Mouse (Mus musculus): Measurements from ENCODE around the gene Gm8764. TPM values are rescaled to one million over a fixed set of nuclear protein-coding genes. Genes with fewer than 3 reads are reported as not detected.
"Not testable (repeated sequence)": the region's sequence is repeated elsewhere in the genome, so short reads cannot be mapped to it uniquely, and the experiment has no call there.

Gene Gm8764
- polyA plus RNA-seq (2012; ENCODE audit: insufficient read depth, insufficient read length, low replicate concordance, missing spikeins), result not detected in 2 replicates

- not testable (repeated sequence) for H3K4me1 ChIP-seq (ENCODE audit: control insufficient read depth, insufficient read depth, low read length); H3K27ac ChIP-seq (ENCODE audit: insufficient read depth, low read depth, low read length); H3K4me3 ChIP-seq (ENCODE audit: insufficient read depth, low read depth, low read length)
- no CpG with 5 or more reads among the region's 3 CpGs for WGBS
Measured at GRCm38 (mm10) chr10:104159706-104160105, at the start of gene Gm8764. Gene Gm8764 (plus strand): TSS chr10:104160006.

GRCm38 (mm10) chr10:104110044-104110443, 49.8 kb upstream of the Gm8764 start:
- Histone ChIP-seq H3K4me1 (ENCODE audit: control insufficient read depth, insufficient read depth, low read length) (no peaks in the 10 kb centered on the region), H3K4me3 (ENCODE audit: insufficient read depth, low read depth, low read length) (no peak overlapping the region), H3K27ac (ENCODE audit: insufficient read depth, low read depth, low read length) (no peak overlapping the region)
- WGBS, result 73% methylated on average over 3 of the region's 3 CpGs
- no peak for TF ChIP-seq CTCF (IDR thresholded peaks at IDR 0.05; ENCODE audit: insufficient read depth, low read depth, low read length)
- TF ChIP-seq POLR2A (IDR thresholded peaks at IDR 0.05; ENCODE audit: insufficient read depth, low read depth, low read length), result no peak

GRCm38 (mm10) chr10:104118312-104118711, 41.5 kb upstream of the Gm8764 start:
- Histone ChIP-seq H3K4me1 (ENCODE audit: control insufficient read depth, insufficient read depth, low read length) (no peaks in the 10 kb centered on the region), H3K4me3 (ENCODE audit: insufficient read depth, low read depth, low read length) (no peak overlapping the region), H3K27ac (ENCODE audit: insufficient read depth, low read depth, low read length) (no peak overlapping the region)
- no peak for TF ChIP-seq CTCF (IDR thresholded peaks at IDR 0.05; ENCODE audit: insufficient read depth, low read depth, low read length)
- no peak for TF ChIP-seq POLR2A (IDR thresholded peaks at IDR 0.05; ENCODE audit: insufficient read depth, low read depth, low read length)
- WGBS, result 91% methylated on average over 2 of the region's 2 CpGs

- not testable (repeated sequence) for H3K27ac ChIP-seq (ENCODE audit: insufficient read depth, low read depth, low read length); H3K4me1 ChIP-seq (ENCODE audit: control insufficient read depth, insufficient read depth, low read length); H3K4me3 ChIP-seq (ENCODE audit: insufficient read depth, low read depth, low read length)
- no CpG with 5 or more reads among the region's 3 CpGs for WGBS
Measured at GRCm38 (mm10) chr10:104142687-104143086, 17.1 kb upstream of the Gm8764 start, which contains the start of gene Gm21293. Gene Gm21293 (plus strand): TSS chr10:104142987.

DNA sequence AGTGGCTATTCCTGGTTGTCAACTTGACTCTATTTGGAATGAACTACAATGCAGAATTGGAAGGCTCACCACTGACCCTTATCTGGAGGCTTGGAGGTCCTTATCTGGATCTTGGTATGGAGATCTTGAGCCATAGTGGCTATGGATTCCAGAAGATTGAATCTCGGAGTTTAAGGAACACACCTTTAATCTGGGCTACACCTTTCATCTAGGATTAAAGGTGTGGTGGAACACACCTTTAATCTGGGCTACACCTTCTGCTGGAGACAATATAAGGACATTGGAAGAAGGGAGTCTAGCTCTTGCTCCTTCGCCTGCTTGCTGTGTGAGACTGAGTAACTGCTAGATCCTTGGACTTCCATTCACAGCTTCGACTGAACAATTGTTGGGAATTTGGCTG, 8.6 kb upstream of the Gm8764 start, which contains the start of gene Gm6763:
Gene Gm6763 (plus strand): TSS at position 301 of the 400 bp plus-strand sequence.
- H3K4me3 ChIP-seq (ENCODE audit: insufficient read depth, low read depth, low read length); H3K27ac ChIP-seq (ENCODE audit: insufficient read depth, low read depth, low read length); H3K4me1 ChIP-seq (ENCODE audit: control insufficient read depth, insufficient read depth, low read length): not testable (repeated sequence)
- no CpG with 5 or more reads among the region's 3 CpGs for WGBS

- not testable (repeated sequence) for H3K27ac ChIP-seq (ENCODE audit: insufficient read depth, low read depth, low read length); H3K4me3 ChIP-seq (ENCODE audit: insufficient read depth, low read depth, low read length); H3K4me1 ChIP-seq (ENCODE audit: control insufficient read depth, insufficient read depth, low read length)
- no CpG with 5 or more reads among the region's 3 CpGs for whole genome bisulfite sequencing
Measured at GRCm38 (mm10) chr10:104168215-104168614, 8.4 kb downstream of the Gm8764 start, which contains the start of gene Gm21304. Gene Gm21304 (plus strand): TSS chr10:104168515.

DNA sequence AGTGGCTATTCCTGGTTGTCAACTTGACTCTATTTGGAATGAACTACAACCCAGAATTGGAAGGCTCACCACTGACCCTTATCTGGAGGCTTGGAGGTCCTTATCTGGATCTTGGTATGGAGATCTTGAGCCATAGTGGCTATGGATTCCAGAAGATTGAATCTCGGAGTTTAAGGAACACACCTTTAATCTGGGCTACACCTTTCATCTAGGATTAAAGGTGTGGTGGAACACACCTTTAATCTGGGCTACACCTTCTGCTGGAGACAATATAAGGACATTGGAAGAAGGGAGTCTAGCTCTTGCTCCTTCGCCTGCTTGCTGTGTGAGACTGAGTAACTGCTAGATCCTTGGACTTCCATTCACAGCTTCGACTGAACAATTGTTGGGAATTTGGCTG, 16.9 kb downstream of the Gm8764 start, which contains the start of gene Gm21312:
Gene Gm21312 (plus strand): TSS at position 301 of the 400 bp plus-strand sequence.
- H3K4me1 ChIP-seq (ENCODE audit: control insufficient read depth, insufficient read depth, low read length); H3K4me3 ChIP-seq (ENCODE audit: insufficient read depth, low read depth, low read length); H3K27ac ChIP-seq (ENCODE audit: insufficient read depth, low read depth, low read length): not testable (repeated sequence)
- no CpG with 5 or more reads among the region's 3 CpGs for WGBS

GRCm38 (mm10) chr10:104185233-104185632, 25.4 kb downstream of the Gm8764 start, which contains the start of gene Gm20765:
Gene Gm20765 (plus strand): TSS chr10:104185533.
- not testable (repeated sequence) for H3K4me1 ChIP-seq (ENCODE audit: control insufficient read depth, insufficient read depth, low read length)

DNA sequence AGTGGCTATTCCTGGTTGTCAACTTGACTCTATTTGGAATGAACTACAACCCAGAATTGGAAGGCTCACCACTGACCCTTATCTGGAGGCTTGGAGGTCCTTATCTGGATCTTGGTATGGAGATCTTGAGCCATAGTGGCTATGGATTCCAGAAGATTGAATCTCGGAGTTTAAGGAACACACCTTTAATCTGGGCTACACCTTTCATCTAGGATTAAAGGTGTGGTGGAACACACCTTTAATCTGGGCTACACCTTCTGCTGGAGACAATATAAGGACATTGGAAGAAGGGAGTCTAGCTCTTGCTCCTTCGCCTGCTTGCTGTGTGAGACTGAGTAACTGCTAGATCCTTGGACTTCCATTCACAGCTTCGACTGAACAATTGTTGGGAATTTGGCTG, 33.9 kb downstream of the Gm8764 start, which contains the start of gene Gm4340:
Gene Gm4340 (plus strand): TSS at position 301 of the 400 bp plus-strand sequence.
- not testable (repeated sequence) for H3K4me1 ChIP-seq (ENCODE audit: control insufficient read depth, insufficient read depth, low read length); H3K4me3 ChIP-seq (ENCODE audit: insufficient read depth, low read depth, low read length); H3K27ac ChIP-seq (ENCODE audit: insufficient read depth, low read depth, low read length)
- WGBS, result no CpG with 5 or more reads among the region's 3 CpGs

More at GRCm38 (mm10) chr10:104185233-104185632, 25.4 kb downstream of the Gm8764 start, which contains the start of gene Gm20765:
- H3K27ac ChIP-seq (ENCODE audit: insufficient read depth, low read depth, low read length); H3K4me3 ChIP-seq (ENCODE audit: insufficient read depth, low read depth, low read length): not testable (repeated sequence)
- no CpG with 5 or more reads among the region's 3 CpGs for WGBS

GRCm38 (mm10) chr10:104209655-104210054, 49.8 kb downstream of the Gm8764 start:
- WGBS, result 93% methylated on average over 1 of the region's 1 CpGs
- H3K4me1 ChIP-seq (ENCODE audit: control insufficient read depth, insufficient read depth, low read length), result no peaks in the 10 kb centered on the region
- no peak overlapping the region for H3K27ac ChIP-seq (ENCODE audit: insufficient read depth, low read depth, low read length)
- no peak overlapping the region for H3K4me3 ChIP-seq (ENCODE audit: insufficient read depth, low read depth, low read length)
- no peak for TF ChIP-seq CTCF (IDR thresholded peaks at IDR 0.05; ENCODE audit: insufficient read depth, low read depth, low read length)
- TF ChIP-seq POLR2A (IDR thresholded peaks at IDR 0.05; ENCODE audit: insufficient read depth, low read depth, low read length), result no peak
